ENCODE assay signal across 23 mouse cellular contexts in genomic region chr2:110077655-110078054, GRCm38 (mm10).
"Had no signal": no experiment of that assay in that cellular context is flagged by ENCODE, and none has a peak within 500 bp of the region (broad histone marks: within the 10 kb centered on the region; RNA-seq: fewer than 3 reads in every experiment).

No protein-coding gene starts in this region.

- DNase-seq: gastrocnemius, postnatal 14 days; heart, adult 18-20 months; heart, postnatal 14 days; heart, postnatal 36 days; kidney, adult 11 months; kidney, adult 2 months; kidney, adult 9 months; kidney, postnatal 14 days; kidney, postnatal 4 days; left cerebral cortex, postnatal 4 days; liver had no signal

- H3K36me3 ChIP-seq: heart, embryonic 13.5 days; heart, embryonic 15.5 days; hindbrain, embryonic 13.5 days; hindbrain, embryonic 15.5 days; kidney, embryonic 15.5 days; limb, embryonic 12.5 days had no signal

- H3K9ac ChIP-seq: heart, embryonic 13.5 days; heart, embryonic 15.5 days; hindbrain, embryonic 13.5 days; hindbrain, embryonic 15.5 days; kidney, embryonic 15.5 days; limb, embryonic 12.5 days; liver, embryonic 14.5 days had no signal

- H3K4me3 ChIP-seq: heart, embryonic 13.5 days; heart, embryonic 15.5 days; hindbrain, embryonic 13.5 days; hindbrain, embryonic 15.5 days; kidney, embryonic 15.5 days; layer of hippocampus, adult 2 months; limb, embryonic 12.5 days had no signal

- H3K4me1 ChIP-seq: heart, embryonic 15.5 days; hindbrain, embryonic 13.5 days; hindbrain, embryonic 15.5 days; kidney, embryonic 15.5 days; limb, embryonic 12.5 days had no signal

- H3K27ac ChIP-seq: heart, embryonic 13.5 days; heart, embryonic 15.5 days; hindbrain, embryonic 13.5 days; hindbrain, embryonic 15.5 days; hindbrain, postnatal 0 days; kidney, embryonic 15.5 days; kidney, postnatal 0 days; layer of hippocampus, adult 2 months; limb, embryonic 12.5 days; liver, embryonic 14.5 days had no signal

- ATAC-seq: hindbrain, postnatal 0 days had no signal

- H3K9me3 ChIP-seq: heart, embryonic 13.5 days; heart, embryonic 15.5 days; hindbrain, embryonic 13.5 days; hindbrain, embryonic 15.5 days; kidney, embryonic 15.5 days; limb, embryonic 12.5 days had no signal

- H3K4me2 ChIP-seq: heart, embryonic 11.5 days; heart, embryonic 13.5 days; heart, embryonic 15.5 days; hindbrain, embryonic 13.5 days; hindbrain, embryonic 15.5 days; kidney, embryonic 15.5 days; limb, embryonic 12.5 days; liver, embryonic 11.5 days had no signal

- H3K27me3 ChIP-seq: heart, embryonic 13.5 days; heart, embryonic 15.5 days; hindbrain, embryonic 13.5 days; hindbrain, embryonic 15.5 days; kidney, embryonic 15.5 days; limb, embryonic 12.5 days had no signal
